Mouse (Mus musculus): ENCODE measurements at regions not wholly inside any gene's neighbourhood (a gene's known extent, or its start where the extent isn't known, plus 50 kb on each side); places are given as distances from the start of the nearest gene placed in this dataset.

DNA sequence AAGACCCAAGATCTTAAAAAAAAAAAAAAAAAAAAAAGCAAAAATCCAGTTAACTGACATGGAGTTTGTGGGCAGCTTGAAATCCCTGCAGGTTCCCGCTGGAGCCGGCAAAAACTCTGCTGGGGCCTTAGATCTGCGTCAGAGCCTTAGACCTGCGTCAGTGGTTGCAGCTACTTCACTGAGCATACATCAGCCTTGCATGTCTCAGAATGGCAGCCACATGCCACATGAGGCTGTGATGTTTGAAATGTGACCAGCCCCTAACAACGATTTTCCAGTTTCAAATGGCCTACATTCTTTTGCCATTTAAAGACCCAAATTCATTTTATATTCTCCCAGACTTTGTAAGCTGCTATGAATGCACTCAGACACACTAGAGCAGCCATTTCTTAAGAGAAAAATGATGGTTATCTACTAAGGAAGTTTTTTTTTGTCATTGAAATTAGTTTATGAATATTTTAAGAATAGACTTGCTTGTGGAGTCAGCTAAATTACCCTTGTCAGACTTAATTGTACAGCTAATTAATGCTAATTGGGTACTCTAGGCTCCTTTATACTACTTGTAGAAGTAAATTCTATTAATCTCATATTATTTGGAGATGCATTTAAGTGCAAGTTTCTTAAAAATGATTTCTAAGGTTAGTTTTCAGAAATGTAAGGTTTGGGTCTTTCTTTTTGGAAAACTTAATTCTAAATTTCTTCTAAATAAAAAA is 70.8 kb downstream of the Toporsl start:
- no peaks in the 10 kb centered on the region for H3K36me3 ChIP-seq (ENCODE audit: insufficient read depth, low read length)
- no peak overlapping the region for H3K4me2 ChIP-seq (ENCODE audit: low read depth, low read length)
- no peaks in the 10 kb centered on the region for H3K27me3 ChIP-seq (ENCODE audit: insufficient read depth, low read length)
- no peak for ATAC-seq
- H3K4me3 ChIP-seq (ENCODE audit: low read length) = no peak overlapping the region
- no peak for TF ChIP-seq CTCF (IDR thresholded peaks at IDR 0.05; ENCODE audit: low read depth)
- H3K9ac ChIP-seq (replicated peaks; ENCODE audit: low read length) = no peak overlapping the region
- WGBS = 76% methylated on average over 5 of the region's 5 CpGs
- no peaks in the 10 kb centered on the region for H3K4me1 ChIP-seq (ENCODE audit: insufficient read depth, low read length)
- no peak for DNase-seq (ENCODE audit: low spot score)
- no peaks in the 10 kb centered on the region for H3K9me3 ChIP-seq (ENCODE audit: low read length)
- no peak overlapping the region for H3K27ac ChIP-seq

GRCm38 (mm10) chr4:52709563-52709962 is 104.8 kb upstream of the Olfr275 start:
- no peak overlapping the region for H3K4me3 ChIP-seq (ENCODE audit: low read length)
- H3K4me1 ChIP-seq (ENCODE audit: insufficient read depth, low read length) = no peaks in the 10 kb centered on the region
- 35% methylated on average over 2 of the region's 2 CpGs for WGBS
- no peak overlapping the region for H3K9ac ChIP-seq (replicated peaks; ENCODE audit: low read length)
- no peaks in the 10 kb centered on the region for H3K9me3 ChIP-seq (ENCODE audit: low read length)
- DNase-seq (ENCODE audit: low spot score) (no peak), ATAC-seq (no peak)
- H3K27ac ChIP-seq = no peak overlapping the region
- TF ChIP-seq CTCF (IDR thresholded peaks at IDR 0.05; ENCODE audit: low read depth) = no peak
- H3K36me3 ChIP-seq (ENCODE audit: insufficient read depth, low read length) = no peaks in the 10 kb centered on the region
- H3K27me3 ChIP-seq (ENCODE audit: insufficient read depth, low read length) = no peaks in the 10 kb centered on the region
- H3K4me2 ChIP-seq (ENCODE audit: low read depth, low read length) = no peak overlapping the region

DNA sequence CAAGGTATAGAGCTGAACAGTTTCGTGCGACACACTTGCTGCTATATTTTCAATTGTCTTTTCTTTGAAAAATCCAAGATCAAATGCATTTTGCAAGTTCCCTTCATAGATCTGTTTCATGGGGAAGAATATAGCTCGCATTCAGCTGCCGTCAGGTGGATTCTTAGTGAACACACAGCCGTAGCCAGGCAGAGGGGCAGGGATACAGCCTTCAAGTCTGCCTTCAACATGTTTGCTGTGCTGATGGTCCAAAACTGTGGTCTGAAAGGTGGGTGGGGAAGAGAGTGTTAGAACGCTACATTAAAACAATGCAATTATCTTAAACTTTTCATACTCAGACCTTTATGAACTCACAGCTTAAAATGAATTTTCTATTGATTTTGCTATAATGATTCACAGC is 88.2 kb upstream of the Olfr275 start:
- 60% methylated on average over 6 of the region's 6 CpGs for WGBS
- Histone ChIP-seq H3K27ac (no peak overlapping the region), H3K4me1 (ENCODE audit: insufficient read depth, low read length) (no peaks in the 10 kb centered on the region), H3K9me3 (ENCODE audit: low read length) (no peaks in the 10 kb centered on the region), H3K27me3 (ENCODE audit: insufficient read depth, low read length) (no peaks in the 10 kb centered on the region), H3K4me3 (ENCODE audit: low read length) (no peak overlapping the region), H3K36me3 (ENCODE audit: insufficient read depth, low read length) (no peaks in the 10 kb centered on the region), H3K4me2 (ENCODE audit: low read depth, low read length) (no peak overlapping the region), H3K9ac (replicated peaks; ENCODE audit: low read length) (no peak overlapping the region)
- TF ChIP-seq CTCF (IDR thresholded peaks at IDR 0.05; ENCODE audit: low read depth) = no peak
- ATAC-seq (no peak), DNase-seq (ENCODE audit: low spot score) (peak; percentile 28)

DNA sequence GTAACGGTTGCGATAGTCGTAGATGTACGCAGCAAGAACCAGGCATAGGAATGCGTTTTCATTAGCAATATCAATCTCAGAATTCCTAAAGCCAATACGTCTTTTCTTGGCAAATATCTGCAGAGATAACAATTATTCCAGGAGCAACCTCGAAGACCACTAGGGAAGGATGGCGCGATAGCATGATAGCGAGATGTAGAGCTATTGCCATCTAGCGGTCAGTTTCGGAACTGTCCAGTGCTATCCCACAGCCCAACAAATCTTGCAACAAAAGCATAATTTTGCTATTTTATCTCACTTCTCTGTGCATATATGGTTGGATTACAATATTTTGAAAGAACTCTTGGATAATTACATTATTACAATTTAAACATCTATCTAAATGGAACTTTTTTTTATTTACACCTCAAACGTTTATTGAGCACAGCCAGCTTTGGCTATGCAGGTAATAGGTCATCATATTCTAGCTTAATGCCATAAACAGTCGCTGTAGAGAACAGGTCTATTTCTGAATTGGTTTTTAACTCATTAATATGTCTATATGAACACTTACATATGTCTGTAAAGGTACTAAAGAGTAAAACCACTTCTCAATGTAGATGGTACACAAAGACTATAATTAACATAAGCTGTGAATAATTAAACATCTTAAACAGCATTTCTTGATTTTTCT is 87.6 kb upstream of the Olfr275 start:
- Histone ChIP-seq H3K9me3 (ENCODE audit: low read length) (no peaks in the 10 kb centered on the region), H3K4me1 (ENCODE audit: insufficient read depth, low read length) (no peaks in the 10 kb centered on the region), H3K4me3 (ENCODE audit: low read length) (no peak overlapping the region), H3K27ac (no peak overlapping the region), H3K36me3 (ENCODE audit: insufficient read depth, low read length) (no peaks in the 10 kb centered on the region), H3K27me3 (ENCODE audit: insufficient read depth, low read length) (no peaks in the 10 kb centered on the region), H3K9ac (replicated peaks; ENCODE audit: low read length) (no peak overlapping the region), H3K4me2 (ENCODE audit: low read depth, low read length) (no peak overlapping the region)
- 18% methylated on average over 14 of the region's 14 CpGs for WGBS
- peak; percentile 98 for TF ChIP-seq CTCF (IDR thresholded peaks at IDR 0.05; ENCODE audit: low read depth)
- peak; percentile 78 for ATAC-seq
- peak; percentile 93 for DNase-seq (ENCODE audit: low spot score)

- Histone ChIP-seq H3K4me3 (ENCODE audit: low read length) (no peak overlapping the region), H3K27me3 (ENCODE audit: insufficient read depth, low read length) (no peaks in the 10 kb centered on the region), H3K36me3 (ENCODE audit: insufficient read depth, low read length) (no peaks in the 10 kb centered on the region), H3K4me2 (ENCODE audit: low read depth, low read length) (no peak overlapping the region), H3K4me1 (ENCODE audit: insufficient read depth, low read length) (no peaks in the 10 kb centered on the region), H3K27ac (no peak overlapping the region), H3K9me3 (ENCODE audit: low read length) (no peaks in the 10 kb centered on the region), H3K9ac (replicated peaks; ENCODE audit: low read length) (no peak overlapping the region)
- no peak for DNase-seq (ENCODE audit: low spot score)
- ATAC-seq = no peak
- no peak for TF ChIP-seq CTCF (IDR thresholded peaks at IDR 0.05; ENCODE audit: low read depth)
- WGBS = 73% methylated on average over 8 of the region's 8 CpGs
Measured at GRCm38 (mm10) chr4:52733141-52733540, 81.3 kb upstream of the Olfr275 start.

- Histone ChIP-seq H3K4me3 (ENCODE audit: low read length) (no peak overlapping the region), H3K4me1 (ENCODE audit: insufficient read depth, low read length) (no peaks in the 10 kb centered on the region), H3K27ac (no peak overlapping the region), H3K9me3 (ENCODE audit: low read length) (no peaks in the 10 kb centered on the region), H3K27me3 (ENCODE audit: insufficient read depth, low read length) (no peaks in the 10 kb centered on the region), H3K4me2 (ENCODE audit: low read depth, low read length) (no peak overlapping the region), H3K9ac (replicated peaks; ENCODE audit: low read length) (no peak overlapping the region), H3K36me3 (ENCODE audit: insufficient read depth, low read length) (no peaks in the 10 kb centered on the region)
- no peak for ATAC-seq
- DNase-seq (ENCODE audit: low spot score) = no peak
- TF ChIP-seq CTCF (IDR thresholded peaks at IDR 0.05; ENCODE audit: low read depth) = no peak
- 61% methylated on average over 9 of the region's 9 CpGs for WGBS
Measured at GRCm38 (mm10) chr4:52739543-52740474, 74.6 kb upstream of the Olfr275 start.
